Mouse (Mus musculus) heart, postnatal 25 days (tissue): Measurements from ENCODE around the gene Doxl2. TPM values are rescaled to one million over a fixed set of nuclear protein-coding genes. Genes with fewer than 3 reads are reported as not detected.

ENCODE experiments used
- DNase-seq: peaks from one replicate; pipeline ENCODE4 v3.0.0; 2022; ENCODE audit warnings: low spot score
- intact Hi-C: fragments of 180-260 bp; cut with DNase I; formaldehyde crosslinking; loops from one replicate; pipeline ENCODE4 v1.15.1; 2025
- total RNA-seq, 2 experiments: library from RNA; stranded (reverse); gene quantifications; 2 replicates each; pipeline ENCODE4 v1.2.3; 2021

The Doxl2 gene
- total RNA-seq, 2 experiments from 2014 or later: not detected

DNA sequence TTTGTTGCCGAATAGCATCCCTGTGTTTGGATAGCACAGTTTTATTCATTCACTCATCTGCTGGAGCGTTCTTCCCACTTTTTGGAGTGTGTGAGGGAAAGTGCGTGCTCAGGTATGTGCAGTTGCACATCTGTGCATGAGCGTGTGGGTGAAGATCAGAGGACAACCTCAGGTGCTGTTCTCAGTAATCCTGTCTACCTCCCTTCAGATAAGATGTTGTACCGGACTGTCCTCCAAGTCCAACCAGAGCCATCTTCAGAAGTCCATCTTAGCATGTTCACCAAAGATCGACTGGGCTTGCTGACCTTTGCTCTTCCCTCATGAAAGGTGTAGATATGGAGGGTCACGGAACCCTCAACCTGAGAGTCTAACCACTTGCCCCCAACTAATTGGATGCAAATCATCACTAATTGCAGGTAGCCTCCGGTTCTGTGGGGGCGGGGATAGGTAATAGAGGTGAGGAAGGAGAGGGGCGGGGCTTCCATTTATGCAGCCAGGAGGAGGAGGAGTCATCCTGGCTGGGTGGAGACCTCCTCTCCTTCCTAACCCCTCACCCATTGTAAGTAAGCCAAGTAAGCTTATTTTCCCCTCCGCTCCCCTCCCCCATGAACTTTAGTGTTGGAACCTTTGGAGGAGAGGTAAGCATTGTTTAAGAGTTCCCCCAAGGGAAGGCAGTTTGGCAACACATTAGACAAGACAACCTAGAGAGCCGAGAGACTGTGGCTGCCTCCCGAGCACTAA, 33.8 kb downstream of the Doxl2 start:
- intact Hi-C loops: no loop called here
- no peak for DNase-seq

GRCm38 (mm10) chr6:49009161-49009555, 34.4 kb downstream of the Doxl2 start:
- DNase-seq: no peak

GRCm38 (mm10) chr6:49009665-49010064, 34.9 kb downstream of the Doxl2 start:
- intact Hi-C loops: no loop called here
- no peak for DNase-seq

More at GRCm38 (mm10) chr6:49009161-49009555, 34.4 kb downstream of the Doxl2 start:
- intact Hi-C loops: no loop called here

DNA sequence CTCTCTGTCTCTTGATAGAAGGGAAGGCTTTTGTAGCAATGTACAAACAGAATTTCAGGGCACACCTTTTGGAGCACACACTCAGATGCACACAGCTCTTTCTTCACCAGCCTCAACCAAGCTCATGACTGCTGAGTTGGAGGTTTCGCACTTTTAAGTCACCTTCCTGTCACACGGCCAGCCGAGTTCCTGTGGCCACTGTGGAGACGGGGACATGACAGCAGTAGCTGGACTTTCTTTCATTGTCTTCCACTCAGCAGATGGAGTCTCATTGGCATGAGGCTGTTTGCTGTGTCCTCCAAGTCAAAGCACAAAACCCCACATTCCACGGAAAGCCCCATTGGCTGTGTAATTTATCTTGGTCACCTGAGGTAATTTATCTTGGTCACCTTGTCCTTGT, 36.4 kb downstream of the Doxl2 start:
- intact Hi-C loops: no loop called here
- DNase-seq: no peak

DNA sequence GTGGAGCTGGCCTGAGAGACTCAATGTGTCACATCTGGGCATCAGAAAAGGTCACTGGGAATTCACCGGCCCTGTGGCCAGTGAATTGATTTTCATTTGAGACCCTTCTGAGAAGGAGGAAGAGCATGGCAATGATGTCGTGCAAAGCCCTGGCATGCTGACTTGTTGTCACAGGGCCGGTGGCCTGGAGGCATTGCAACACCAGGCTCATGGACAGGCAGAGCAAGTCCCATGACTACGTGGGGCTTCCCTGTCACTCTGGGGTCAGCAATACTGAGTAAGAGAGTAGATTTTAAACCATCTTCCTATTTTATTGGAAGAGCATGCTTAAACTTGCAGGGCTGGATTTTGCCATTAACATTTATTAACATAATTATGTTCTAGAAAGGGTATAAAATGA, 38.3 kb downstream of the Doxl2 start:
- no peak for DNase-seq
- intact Hi-C loops: no loop called here

GRCm38 (mm10) chr6:49013458-49013857, 38.7 kb downstream of the Doxl2 start:
- intact Hi-C loops: no loop called here
- DNase-seq: no peak

- no peak for DNase-seq
- intact Hi-C loops: no loop called here
These were observed 42.4 kb downstream of the Doxl2 start for GRCm38 (mm10) chr6:49017150-49017549.

DNA sequence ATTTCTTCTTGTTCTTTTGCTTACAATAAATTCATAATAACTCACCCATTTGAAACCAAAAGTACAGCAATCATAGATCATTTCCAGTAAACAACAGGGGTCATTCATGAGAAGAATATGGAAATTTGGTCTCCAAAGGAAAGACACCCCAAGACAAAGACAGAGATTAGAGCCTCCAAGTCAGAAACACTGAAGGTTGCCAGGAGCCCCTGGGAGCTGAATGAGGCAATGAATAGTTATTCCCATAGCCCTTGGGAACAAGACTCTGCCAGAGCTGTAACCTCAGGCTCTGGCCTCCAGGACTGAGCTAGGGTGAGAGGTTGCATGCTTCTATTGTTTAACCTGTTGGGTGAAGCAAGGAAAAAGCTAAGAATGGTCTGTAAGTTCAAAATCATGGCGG, 44.6 kb downstream of the Doxl2 start:
- intact Hi-C loops: no loop called here

DNA sequence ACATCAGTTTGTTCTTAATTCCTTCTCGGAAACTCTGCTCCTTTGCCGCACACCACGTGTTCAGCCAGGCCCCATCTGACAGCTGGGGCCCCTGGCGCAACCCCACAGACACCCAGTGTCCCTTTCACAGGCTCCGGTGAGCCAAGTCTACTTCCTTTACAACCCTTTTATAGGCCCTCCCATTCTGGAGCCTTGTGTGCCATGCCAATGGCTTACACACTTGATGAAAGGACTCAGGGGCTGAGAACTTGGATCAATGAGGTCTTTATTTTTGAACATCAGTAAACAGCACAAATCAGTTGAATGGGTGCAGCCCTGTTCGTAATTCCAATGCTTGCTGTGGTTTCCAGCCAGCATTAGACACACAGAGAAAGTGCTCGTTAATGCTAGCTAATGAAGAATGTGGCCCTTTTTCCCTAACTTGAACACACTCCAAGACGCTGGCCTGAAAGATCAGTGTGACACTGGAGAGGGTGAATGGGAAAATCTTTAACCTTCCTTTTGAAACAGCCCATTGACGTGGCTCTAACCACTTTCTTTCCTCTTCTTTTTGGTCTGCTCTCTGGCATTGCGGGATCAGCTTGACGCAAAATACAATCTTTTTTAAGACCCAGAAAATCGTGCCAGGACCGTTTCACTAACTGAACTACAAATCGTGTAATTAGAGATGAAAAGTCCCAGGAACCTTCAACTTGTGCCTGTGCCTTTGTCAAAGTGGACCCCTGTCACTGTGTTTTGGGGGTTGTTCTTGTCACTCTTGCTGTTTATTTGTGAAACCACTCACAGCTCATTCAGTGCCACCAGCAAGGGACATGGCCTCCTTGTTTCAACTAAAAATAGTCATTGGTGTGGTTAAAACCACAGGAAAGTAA, 46.6 kb downstream of the Doxl2 start:
- no peak for DNase-seq
- intact Hi-C loops: no loop called here

More for the DNA sequence above, 44.6 kb downstream of the Doxl2 start:
- no peak for DNase-seq

- intact Hi-C loops: no loop called here
- DNase-seq: no peak
These were observed 47.6 kb downstream of the Doxl2 start for GRCm38 (mm10) chr6:49022384-49022783.

GRCm38 (mm10) chr6:49023315-49023714, 48.6 kb downstream of the Doxl2 start:
- DNase-seq: no peak
- intact Hi-C loops: no loop called here

DNA sequence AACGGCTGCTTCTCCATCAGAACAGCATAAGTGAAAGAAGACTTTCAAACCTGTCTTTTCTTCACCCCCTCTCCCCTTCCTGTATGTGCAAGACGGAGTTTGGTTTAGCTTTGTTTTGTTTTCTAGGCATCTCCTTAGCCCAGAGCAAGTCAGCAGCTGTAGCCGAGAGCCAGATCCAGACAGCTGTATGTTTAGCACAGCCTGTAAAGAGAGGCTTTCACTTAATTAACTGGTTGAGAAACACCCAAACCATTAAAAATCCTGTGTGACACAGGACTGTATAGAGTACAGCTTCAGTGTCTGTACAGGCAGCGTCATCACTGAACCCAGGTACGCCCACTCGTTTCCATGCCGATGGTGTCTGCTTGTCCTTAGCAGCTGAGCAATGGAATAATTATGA, 50.5 kb downstream of the Doxl2 start:
- intact Hi-C loops: no loop called here
- DNase-seq: no peak

DNA sequence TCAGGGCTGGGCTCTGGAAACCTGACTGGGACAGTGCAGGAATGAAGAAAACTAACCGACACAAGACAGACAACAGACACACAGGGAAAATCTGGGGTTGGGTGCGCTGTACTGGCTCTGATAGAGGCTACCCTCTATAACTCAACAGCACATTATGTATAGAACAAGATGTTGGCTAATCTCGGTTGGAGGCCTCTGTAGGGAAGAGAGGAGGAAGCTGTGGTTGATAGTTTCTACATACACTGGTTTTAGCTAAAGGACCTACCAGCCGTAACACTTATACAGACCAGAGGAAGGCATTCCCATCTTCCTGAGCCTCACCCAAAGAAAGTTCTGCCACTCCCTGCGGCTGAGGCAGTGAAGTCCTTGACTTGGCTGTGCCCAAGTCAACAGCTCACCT, 51.7 kb downstream of the Doxl2 start:
- DNase-seq: no peak
- intact Hi-C loops: no loop called here

DNA sequence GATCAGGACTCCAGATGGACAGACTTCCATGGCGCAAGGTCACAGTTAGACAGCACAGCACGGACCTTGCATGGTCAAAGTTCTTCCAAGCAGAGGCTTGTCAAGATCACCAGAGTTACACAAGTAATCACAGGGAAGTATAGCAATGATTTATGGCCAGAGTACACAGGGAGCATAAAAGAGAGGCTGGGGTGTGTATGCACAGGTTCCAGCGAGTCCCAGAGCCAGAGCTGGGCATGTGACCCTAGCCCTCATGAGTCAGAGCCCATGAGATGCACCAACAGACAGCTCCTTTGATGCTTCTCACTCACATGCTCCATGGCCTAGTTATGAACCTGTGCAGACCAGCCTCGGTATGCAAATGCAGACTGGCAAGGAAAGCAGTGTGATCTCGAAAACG, 53.3 kb downstream of the Doxl2 start:
- intact Hi-C loops: no loop called here
- no peak for DNase-seq

Other genes starting within 250 kb of the Doxl2 start
- 1 to 10 TPM; 8.5 to 9.8 TPM for gene Gimap1, start 235.9 kb upstream of the Doxl2 start, total RNA-seq
- gene Gimap5, start 228.8 kb upstream of the Doxl2 start, total RNA-seq: 1 to 10 TPM; 6.1 to 6.8 TPM
- under 1 TPM; 0.50 to 0.88 TPM for gene Gimap3, start 204.1 kb upstream of the Doxl2 start, total RNA-seq
- 10 to 100 TPM; 16.6 to 20.0 TPM for gene Tmem176a, start 134.0 kb upstream of the Doxl2 start, total RNA-seq
- 10 to 100 TPM; 52.5 to 54.8 TPM for gene Tmem176b, start 133.5 kb upstream of the Doxl2 start, total RNA-seq
- not detected for gene Aoc1, start 102.1 kb upstream of the Doxl2 start, total RNA-seq
- gene 1600015I10Rik, start 45.1 kb upstream of the Doxl2 start, total RNA-seq: not detected
- not detected for gene Svs1, start 11.9 kb downstream of the Doxl2 start, total RNA-seq
- under 1 TPM; 0.53 to 0.70 TPM for gene Gpnmb, start 61.6 kb downstream of the Doxl2 start, total RNA-seq
- gene Malsu1, start 98.8 kb downstream of the Doxl2 start, total RNA-seq: 10 to 100 TPM; 35.4 to 36.3 TPM
- under 1 TPM; 0.34 to 0.36 TPM for gene Igf2bp3, start 240.0 kb downstream of the Doxl2 start, total RNA-seq